Mouse (Mus musculus) splenic B cell, adult 2 months (primary cell): Measurements from ENCODE around the gene Rdh9.
"Not testable (repeated sequence)": the region's sequence is repeated elsewhere in the genome, so short reads cannot be mapped to it uniquely, and the experiment has no call there.

Source experiments
- DNase-seq: peaks from one replicate; pipeline ENCODE4 v3.0.0-alpha.2; 2011; ENCODE audit warnings: low read depth, low spot score
- H3K27me3 ChIP-seq: 2 replicates; pipeline ENCODE4 v1.6.1; 2012; ENCODE audit warnings: mild to moderate bottlenecking, low read length, moderate library complexity, mixed read lengths; ENCODE audit not compliant: control insufficient read depth, poor library complexity, insufficient read depth, severe bottlenecking
- H3K36me3 ChIP-seq: 2 replicates; pipeline ENCODE4 v1.6.1; 2012; ENCODE audit warnings: mild to moderate bottlenecking, low read length, moderate library complexity, mixed read lengths; ENCODE audit not compliant: control insufficient read depth, poor library complexity, insufficient read depth, severe bottlenecking

Rdh9 gene

DNA sequence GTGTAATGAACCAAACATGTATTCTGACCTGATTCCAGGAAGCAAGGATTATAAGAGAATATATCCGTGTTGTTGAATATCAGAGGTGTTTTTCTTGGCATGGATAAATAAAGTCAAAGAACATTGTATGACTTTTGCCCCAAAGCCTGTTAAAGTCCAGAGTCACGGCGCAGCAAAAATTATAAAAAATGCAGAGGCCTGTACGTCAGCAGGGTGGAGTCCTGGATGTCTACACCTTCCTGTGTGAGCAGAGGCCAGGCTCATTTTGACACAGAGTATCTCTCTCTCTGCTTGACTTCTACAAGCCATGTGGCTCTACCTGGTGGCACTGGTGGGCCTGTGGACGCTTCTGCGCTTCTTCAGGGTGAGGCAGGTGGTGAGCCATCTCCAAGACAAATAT lies 24.7 kb downstream of the Rdh9 start, which contains the start of gene Rdh16:
Gene Rdh16, plus strand, starts transcription at position 262 of the 400 bp plus-strand sequence.
- DNase-seq: no peak
- Histone ChIP-seq H3K36me3 (no peaks in the 10 kb centered on the region), H3K27me3 (no peaks in the 10 kb centered on the region)

DNA sequence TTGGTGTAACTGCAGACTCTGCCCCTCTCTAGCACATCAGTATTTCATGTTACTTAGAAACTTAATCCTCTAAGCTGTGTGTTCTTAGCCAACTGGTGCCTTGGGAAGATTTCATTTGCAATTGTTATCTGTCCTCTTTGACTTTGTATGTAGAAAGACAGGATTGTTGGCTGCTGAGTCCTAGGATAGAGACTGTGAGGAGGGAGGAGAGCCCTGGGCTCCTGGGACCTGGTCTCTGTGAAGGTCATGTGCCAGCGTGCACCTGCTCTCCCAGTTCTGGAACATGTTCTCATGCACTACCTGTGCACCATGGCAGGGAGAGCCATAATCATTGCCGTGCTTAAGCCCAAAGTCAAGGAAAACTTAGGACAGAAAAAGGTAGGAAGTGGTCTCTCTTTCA lies 25.4 kb downstream of the Rdh9 start:
- no peaks in the 10 kb centered on the region for H3K27me3 ChIP-seq
- DNase-seq: no peak

DNA sequence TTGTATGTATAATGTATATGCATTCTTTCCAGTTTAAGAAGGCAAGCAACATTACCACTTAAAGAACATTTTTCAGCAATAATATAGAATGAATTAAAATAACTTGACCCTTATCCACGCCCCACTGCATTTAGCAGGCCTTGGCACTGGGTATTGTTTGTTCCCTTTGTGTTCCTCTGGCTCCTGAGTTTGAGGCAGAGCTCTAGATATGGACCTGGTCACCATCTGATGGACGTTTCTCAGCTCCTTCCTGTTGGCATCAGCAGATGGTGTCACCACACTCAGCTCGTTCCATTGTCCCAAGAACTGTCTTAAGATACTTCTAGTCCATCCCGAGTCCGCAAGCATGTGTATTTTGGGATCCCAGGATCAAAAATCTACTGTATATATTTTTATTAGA lies 26.1 kb downstream of the Rdh9 start:
- no peaks in the 10 kb centered on the region for H3K36me3 ChIP-seq
- DNase-seq: no peak

More for the DNA sequence above, 25.4 kb downstream of the Rdh9 start:
- H3K36me3 ChIP-seq: no peaks in the 10 kb centered on the region

DNA sequence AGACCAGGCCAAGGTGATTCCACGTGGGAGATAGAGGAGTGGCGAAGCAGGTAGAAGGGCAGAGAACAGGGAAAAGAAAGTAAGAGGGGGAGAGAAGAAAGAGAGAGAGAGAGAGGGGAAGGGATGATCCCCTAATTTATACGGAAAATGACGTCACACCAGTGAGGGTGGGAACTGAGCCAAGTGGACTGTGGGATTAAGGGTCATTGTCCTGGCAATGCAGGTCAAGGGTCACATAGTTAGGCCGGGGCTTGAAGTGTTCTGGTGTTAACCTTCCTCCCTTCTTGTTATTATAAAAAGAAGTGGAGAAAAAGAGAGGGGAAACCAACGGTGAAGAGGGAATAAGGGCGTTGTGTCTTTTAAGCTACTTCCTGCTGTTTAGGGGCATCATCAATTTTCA lies 28.2 kb downstream of the Rdh9 start:
- no peaks in the 10 kb centered on the region for H3K27me3 ChIP-seq
- DNase-seq: no peak
- no peaks in the 10 kb centered on the region for H3K36me3 ChIP-seq

More for the DNA sequence above, 26.1 kb downstream of the Rdh9 start:
- H3K27me3 ChIP-seq: no peaks in the 10 kb centered on the region

DNA sequence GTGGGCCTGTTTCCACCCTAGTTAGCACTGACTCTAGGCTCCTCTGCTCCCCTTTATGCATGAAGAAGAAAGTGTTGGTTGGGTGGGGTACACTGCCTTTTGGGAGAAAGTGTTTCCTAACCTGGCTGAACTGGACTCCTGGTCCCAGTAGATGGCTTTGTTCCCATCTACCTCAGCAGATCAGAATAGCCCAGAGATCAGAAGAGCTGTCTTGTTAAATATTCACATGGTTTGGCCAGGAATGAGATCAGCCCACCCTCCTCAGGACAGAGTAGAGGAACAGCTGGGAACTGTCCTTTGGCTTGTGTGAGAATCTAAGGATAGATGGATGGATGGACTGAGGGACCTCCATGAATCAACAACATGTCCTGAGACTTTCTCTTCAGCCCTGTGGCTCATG lies 39.7 kb downstream of the Rdh9 start:
- H3K36me3 ChIP-seq: no peaks in the 10 kb centered on the region
- DNase-seq: no peak
- H3K27me3 ChIP-seq: no peaks in the 10 kb centered on the region

DNA sequence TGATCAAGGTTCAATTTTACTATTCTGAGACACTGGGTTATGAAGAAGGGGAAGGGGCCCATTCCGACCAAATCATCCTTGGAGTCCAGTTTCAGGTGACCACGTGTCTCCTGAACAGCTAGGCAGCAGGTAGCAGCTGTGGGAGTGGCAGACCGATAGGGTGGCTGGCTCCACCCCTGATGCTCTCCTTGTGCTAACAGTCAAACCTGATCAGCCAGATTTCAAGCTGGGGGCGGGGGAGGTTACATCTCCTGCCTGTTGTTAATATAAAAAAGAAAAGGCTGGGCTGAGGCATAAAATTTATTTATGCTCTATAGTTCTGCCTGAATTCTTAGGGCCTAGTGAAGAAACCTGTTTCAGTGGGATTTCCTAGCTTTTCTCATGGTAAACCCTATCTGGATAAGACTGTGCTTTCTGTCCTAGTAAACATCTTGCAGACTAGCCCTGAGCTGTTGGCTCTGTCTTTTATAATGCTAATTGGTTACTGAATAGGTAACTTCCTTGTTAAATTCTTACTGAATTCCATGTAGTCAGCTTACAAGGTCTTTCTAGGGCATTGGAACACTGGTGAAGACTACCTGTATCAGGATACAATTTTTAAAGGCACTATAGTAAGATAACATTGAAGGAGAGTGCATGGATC lies 41.2 kb downstream of the Rdh9 start:
- not testable (repeated sequence) for DNase-seq, H3K27me3 ChIP-seq, H3K36me3 ChIP-seq

DNA sequence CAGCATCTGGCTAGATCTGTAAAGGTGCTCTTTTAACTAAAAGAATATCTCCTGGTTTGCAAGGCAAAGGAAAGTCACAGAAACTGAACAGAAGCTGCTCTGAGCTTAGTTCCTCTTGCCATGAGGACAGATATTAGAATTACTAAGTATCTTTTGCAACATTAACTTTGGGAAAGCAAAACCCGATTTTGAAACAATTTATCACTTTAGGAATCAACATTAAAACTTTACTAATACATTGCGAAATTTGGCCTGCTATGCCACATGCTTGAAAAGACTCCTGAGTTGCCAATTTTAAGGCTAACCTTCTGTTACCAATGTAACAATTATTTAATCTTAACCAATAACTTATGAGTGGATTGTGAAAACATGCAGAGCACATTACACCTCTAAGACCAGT lies 45.6 kb downstream of the Rdh9 start:
- H3K27me3 ChIP-seq, DNase-seq, H3K36me3 ChIP-seq: not testable (repeated sequence)

DNA sequence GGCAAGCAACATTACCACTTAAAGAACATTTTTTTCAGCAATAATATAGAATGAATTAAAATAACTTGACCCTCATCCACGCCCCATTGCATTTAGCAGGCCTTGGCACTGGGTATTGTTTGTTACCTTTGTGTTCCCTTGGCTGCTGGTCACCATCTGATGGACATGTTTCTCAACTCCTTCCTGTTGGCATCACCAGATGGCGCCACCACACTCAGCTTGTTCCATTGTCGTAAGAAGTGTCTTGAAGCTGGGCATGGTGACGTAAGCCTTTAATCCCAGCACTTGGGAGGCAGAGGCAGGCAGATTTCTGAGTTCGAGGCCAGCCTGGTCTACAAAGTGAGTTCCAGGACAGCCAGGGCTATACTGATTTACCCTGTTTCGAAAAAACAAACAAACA lies 49.2 kb downstream of the Rdh9 start:
- DNase-seq: peak; percentile 8
- H3K27me3 ChIP-seq: no peaks in the 10 kb centered on the region

DNA sequence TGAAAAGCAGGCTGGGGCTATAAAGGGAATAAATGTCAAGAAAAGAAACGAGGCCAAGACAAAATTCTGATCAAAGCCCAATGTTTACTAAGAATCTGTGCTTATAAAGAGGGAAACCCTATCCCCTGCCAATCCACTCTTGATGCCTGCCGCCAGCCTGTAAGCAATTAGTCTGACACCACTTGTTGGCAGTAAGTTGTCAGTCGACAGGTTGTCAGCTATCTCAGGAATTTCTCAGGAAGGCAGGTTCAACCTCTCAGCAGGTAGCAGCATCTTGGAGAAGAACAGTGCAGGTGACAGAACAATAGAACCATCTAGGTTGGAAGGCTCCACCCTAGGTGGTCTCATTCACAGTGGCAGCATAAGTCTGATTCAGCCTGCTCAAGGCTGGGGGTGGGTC lies 52.9 kb downstream of the Rdh9 start:
- H3K36me3 ChIP-seq: no peaks in the 10 kb centered on the region
- DNase-seq: no peak
- H3K27me3 ChIP-seq: no peaks in the 10 kb centered on the region

More for the DNA sequence above, 49.2 kb downstream of the Rdh9 start:
- no peaks in the 10 kb centered on the region for H3K36me3 ChIP-seq

DNA sequence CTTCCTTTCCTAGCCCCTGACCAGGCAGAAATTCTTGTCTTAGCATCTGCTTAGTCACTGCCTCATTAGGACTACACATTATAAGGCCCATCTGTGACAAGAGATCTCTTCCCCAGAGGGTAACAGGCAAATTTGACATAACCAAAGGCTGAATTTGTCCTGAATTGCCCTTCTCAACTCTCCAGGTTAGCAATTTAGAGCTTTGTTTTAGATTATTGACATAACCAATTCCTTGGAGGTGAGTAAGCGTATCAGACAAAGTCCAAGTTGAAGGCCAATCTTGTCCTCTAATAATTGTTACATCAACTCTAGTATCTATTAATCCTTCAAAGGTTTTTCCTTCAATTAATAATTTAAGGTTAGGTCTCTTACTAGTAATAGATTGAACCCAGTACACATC lies 58.0 kb downstream of the Rdh9 start:
- not testable (repeated sequence) for H3K36me3 ChIP-seq, H3K27me3 ChIP-seq, DNase-seq

DNA sequence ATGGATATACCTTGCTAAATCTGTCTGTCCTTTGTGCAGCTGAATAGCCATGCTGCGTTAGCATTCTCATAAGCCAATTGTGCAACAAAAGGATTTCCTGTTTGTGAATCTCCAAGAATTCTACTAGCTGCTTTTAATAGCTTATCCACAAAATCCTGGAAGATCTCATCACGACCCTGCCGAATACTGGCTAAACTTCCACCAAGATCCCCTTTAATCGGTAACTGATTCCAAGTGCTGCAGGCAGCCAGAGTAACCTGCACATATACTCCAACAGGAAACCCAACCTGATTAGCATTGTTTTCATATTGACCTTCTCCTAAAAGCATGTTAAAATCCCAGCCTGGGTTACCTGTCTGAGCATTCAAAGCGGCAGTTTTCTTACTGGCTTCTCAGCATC lies 59.1 kb downstream of the Rdh9 start:
- no peaks in the 10 kb centered on the region for H3K36me3 ChIP-seq
- no peaks in the 10 kb centered on the region for H3K27me3 ChIP-seq
- DNase-seq: no peak

DNA sequence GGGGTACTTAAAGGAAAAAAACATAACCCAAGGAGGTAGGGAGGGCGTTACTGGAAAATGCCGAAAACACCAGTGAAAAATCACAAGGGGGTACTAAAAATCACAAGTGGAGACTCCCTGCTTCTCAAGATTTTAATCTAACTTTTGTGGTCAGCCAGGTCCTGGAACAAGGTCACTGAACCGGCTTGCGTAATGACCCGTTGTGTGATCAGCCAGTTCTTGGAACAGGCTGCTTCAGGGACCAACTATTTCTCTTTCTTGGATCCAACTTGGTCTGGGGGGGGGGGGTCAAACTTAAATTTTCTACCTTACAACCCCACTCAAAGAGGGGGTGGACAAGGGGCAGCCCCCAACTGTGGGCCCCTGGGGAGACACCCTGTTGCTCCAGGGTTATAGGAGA lies 61.6 kb downstream of the Rdh9 start:
- DNase-seq, H3K27me3 ChIP-seq, H3K36me3 ChIP-seq: not testable (repeated sequence)

DNA sequence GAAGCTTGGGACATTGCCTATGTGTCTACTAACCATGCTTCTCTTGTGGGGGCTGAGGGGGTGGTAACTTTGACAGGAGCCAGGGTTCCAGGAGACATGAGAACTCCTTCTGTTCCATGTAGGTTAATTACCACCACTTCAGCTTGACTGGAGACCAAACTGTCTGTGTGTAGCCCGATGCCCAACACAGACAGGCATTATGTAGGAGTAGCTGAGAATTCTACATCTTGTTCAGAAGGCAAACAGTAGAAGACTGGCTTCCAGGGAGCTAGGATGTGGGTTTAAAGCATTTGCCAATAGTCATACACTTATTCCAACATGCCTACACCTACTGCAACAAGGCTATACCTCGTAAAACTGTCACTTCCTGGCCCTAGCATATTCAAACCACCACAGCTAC lies 62.4 kb downstream of the Rdh9 start:
- Histone ChIP-seq H3K27me3 (no peaks in the 10 kb centered on the region), H3K36me3 (no peaks in the 10 kb centered on the region)
- no peak for DNase-seq

DNA sequence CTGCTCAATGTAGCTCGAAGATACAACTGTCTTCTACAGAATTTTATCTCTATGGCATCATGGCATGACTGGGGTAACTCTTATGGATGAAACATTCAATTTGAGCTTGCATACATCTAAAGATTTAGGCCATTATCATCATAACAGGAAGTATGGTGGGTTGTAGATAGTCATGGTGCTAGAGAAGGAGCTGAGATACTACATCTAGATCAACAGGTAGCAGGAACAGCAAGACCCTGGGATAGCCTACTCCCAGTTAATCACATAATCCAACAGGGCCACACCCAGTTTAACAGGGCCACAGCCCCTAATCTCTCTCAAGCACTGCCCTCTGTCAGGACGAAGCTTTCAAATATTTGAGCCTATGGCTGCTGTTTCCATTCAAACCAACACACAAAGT lies 64.6 kb downstream of the Rdh9 start:
- Histone ChIP-seq H3K27me3 (no peaks in the 10 kb centered on the region), H3K36me3 (no peaks in the 10 kb centered on the region)
- DNase-seq: no peak
